23 mouse cellular contexts compared by ENCODE assay signal in genomic region chr17:15146607-15147006, GRCm38 (mm10).
DNase-seq lines count a peak whose midpoint lies in the region; ATAC-seq and TF ChIP-seq lines count a peak whose summit lies in the region.
"Had no signal": no experiment of that assay in that cellular context is flagged by ENCODE, and none has a peak within 500 bp of the region (broad histone marks: within the 10 kb centered on the region; RNA-seq: fewer than 3 reads in every experiment).

No protein-coding gene starts in this region.

- H3K36me3 ChIP-seq in kidney, embryonic 14.5 days (ENCODE audit: control insufficient read depth, insufficient read depth, low read length), result no peaks in the 10 kb centered on the region
- no peaks in the 10 kb centered on the region for H3K36me3 ChIP-seq in CH12.LX (replicated peaks in 1 of 2; ENCODE audit: control insufficient read depth in 1 of 2, insufficient read depth in 1 of 2, low read length in 1 of 2)
- H3K36me3 ChIP-seq: embryonic facial prominence, embryonic 15.5 days; forebrain, embryonic 10.5 days; heart, embryonic 10.5 days; hindbrain, embryonic 12.5 days had no signal

- H3K4me1 ChIP-seq in kidney, embryonic 14.5 days (ENCODE audit: control insufficient read depth, insufficient read depth, low read length), result peaks cover 3% of the 10 kb centered on the region; the same call in 1 of the 2 replicates
- peaks cover 4 to 12% of the 10 kb centered on the region in 2 experiments; a peak in 3 of 4 replicates for H3K4me1 ChIP-seq in CH12.LX (ENCODE audit: control insufficient read depth in 1 of 2, insufficient read depth in 2 of 2)
- H3K4me1 ChIP-seq: embryonic facial prominence, embryonic 15.5 days; hindbrain, embryonic 12.5 days had no signal

- 15% methylated on average over 7 of the region's 7 CpGs for WGBS in kidney, embryonic 14.5 days

- peak; percentile 12 to 31 for DNase-seq in adrenal gland, postnatal 36 days
- no peak for DNase-seq in adrenal gland, adult 2 months
- DNase-seq in kidney, adult 8-10 months, result no peak
- DNase-seq in kidney, postnatal 4 days, result peak; percentile 26 to 43
- no peak for DNase-seq in kidney, postnatal 14 days
- DNase-seq in CH12.LX (ENCODE audit: extremely low read depth), result no peak
- DNase-seq: adrenal gland, postnatal 14 days; B cell, adult 2 months; cerebellum, adult 2 months; cerebellum, postnatal 10 days; embryo, embryonic 11 days; gastrocnemius, adult 2 months; gastrocnemius, postnatal 25 days; heart, postnatal 10 days; heart, postnatal 4 days had no signal

- no peak for TF ChIP-seq CTCF in CH12.LX (conservative IDR thresholded peaks at IDR 0.05 in 1 of 2, IDR thresholded peaks at IDR 0.05 in 1 of 2; ENCODE audit: low read depth in 2 of 2, low read length in 2 of 2)

- H3K4me3 ChIP-seq in kidney, embryonic 14.5 days (ENCODE audit: low read length), result no peak overlapping the region
- no peak overlapping the region for H3K4me3 ChIP-seq in CH12.LX (replicated peaks in 1 of 3; ENCODE audit: low read depth in 2 of 3, low read length in 2 of 3, poor library complexity in 1 of 3)
- H3K4me3 ChIP-seq: embryonic facial prominence, embryonic 15.5 days; erythroblast, embryonic 14.5 days; forebrain, embryonic 10.5 days; gastrocnemius, adult 2 months; heart, embryonic 10.5 days; hindbrain, embryonic 12.5 days had no signal

- no peak for TF ChIP-seq EP300 in CH12.LX (IDR thresholded peaks at IDR 0.05; ENCODE audit: low read length)

- dilution Hi-C loops in CH12.LX (cut with MboI; ENCODE audit: extremely low pct_ligation_motif_present, extremely low pct_unique_long_range_greater_than_20kb, low sequenced_read_pairs), result no loop called here

- TF ChIP-seq POLR2A in CH12.LX (IDR thresholded peaks at IDR 0.05; ENCODE audit: low read depth, low read length), result no peak

- no peak for TF ChIP-seq RAD21 in CH12.LX (IDR thresholded peaks at IDR 0.05; ENCODE audit: low read depth, low read length)

- ATAC-seq in kidney, embryonic 14.5 days (ENCODE audit: low FRiP score, low TSS enrichment), result peak; percentile 71
- ATAC-seq: CD4-positive, CD25-positive, alpha-beta regulatory T cell, adult 4 months; forebrain, embryonic 14.5 days had no signal

- H3K9me3 ChIP-seq in kidney, embryonic 14.5 days (ENCODE audit: control insufficient read depth, low read length), result no peaks in the 10 kb centered on the region
- H3K9me3 ChIP-seq in CH12.LX (replicated peaks; ENCODE audit: low read length), result no peaks in the 10 kb centered on the region
- H3K9me3 ChIP-seq: embryonic facial prominence, embryonic 15.5 days; forebrain, embryonic 10.5 days; heart, embryonic 10.5 days; hindbrain, embryonic 12.5 days had no signal

- no peak overlapping the region for H3K4me2 ChIP-seq in kidney, embryonic 14.5 days (replicated peaks; ENCODE audit: low read depth, low read length)
- H3K4me2 ChIP-seq in CH12.LX (ENCODE audit: insufficient read depth, low read depth, poor library complexity, severe bottlenecking), result 0 out of 2 replicates have a peak overlapping the region, but pooled peaks have one; percentile 41
- H3K4me2 ChIP-seq: embryonic facial prominence, embryonic 15.5 days; hindbrain, embryonic 12.5 days had no signal

- in situ Hi-C loops in CH12.LX (cut with MboI; ENCODE audit: low pct_ligation_motif_present, low pct_unique_long_range_greater_than_20kb, low sequenced_read_pairs), result no loop called here

- no peak overlapping the region for H3K9ac ChIP-seq in kidney, embryonic 14.5 days (ENCODE audit: low read depth, low read length)
- no peak overlapping the region for H3K9ac ChIP-seq in CH12.LX (ENCODE audit: insufficient read depth, low read depth)
- H3K9ac ChIP-seq: embryonic facial prominence, embryonic 15.5 days; hindbrain, embryonic 12.5 days had no signal

- no peaks in the 10 kb centered on the region for H3K79me2 ChIP-seq in CH12.LX (replicated peaks; ENCODE audit: control insufficient read depth, extremely low read depth, insufficient read depth, poor library complexity, severe bottlenecking)

- peaks cover 2% of the 10 kb centered on the region; the same call in 1 of the 2 replicates for H3K27me3 ChIP-seq in kidney, embryonic 14.5 days (ENCODE audit: control insufficient read depth, insufficient read depth, low read length)
- no peaks in the 10 kb centered on the region for H3K27me3 ChIP-seq in CH12.LX (replicated peaks)
- H3K27me3 ChIP-seq: embryonic facial prominence, embryonic 15.5 days; hindbrain, embryonic 12.5 days had no signal

- peak overlapping the region; percentile 18; the same call in 1 of the 2 replicates for H3K27ac ChIP-seq in kidney, embryonic 14.5 days (ENCODE audit: low read depth, low read length)
- H3K27ac ChIP-seq in CH12.LX (ENCODE audit: insufficient read depth, low read depth), result no peak overlapping the region
- H3K27ac ChIP-seq: embryonic facial prominence, embryonic 15.5 days; forebrain, embryonic 10.5 days; gastrocnemius, adult 2 months; heart, embryonic 10.5 days; hindbrain, embryonic 12.5 days had no signal

TF ChIP-seq in CH12.LX, 34 proteins besides CTCF, POLR2A, EP300 and RAD21:
- no peak for TF ChIP-seq ZMIZ1 (IDR thresholded peaks at IDR 0.05; ENCODE audit: low read depth, low read length)
- TF ChIP-seq ZKSCAN1 (IDR thresholded peaks at IDR 0.05; ENCODE audit: borderline replicate concordance, low read depth, low read length), result no peak
- TF ChIP-seq MAFK (IDR thresholded peaks at IDR 0.05; ENCODE audit: insufficient replicate concordance, low read length), result no peak
- TF ChIP-seq ZNF384 (IDR thresholded peaks at IDR 0.05; ENCODE audit: low read depth, low read length), result no peak
- TF ChIP-seq USF2 (conservative IDR thresholded peaks at IDR 0.05; ENCODE audit: low read depth, low read length), result no peak

Comparison
In these comparisons a context has a peak if more than half of its experiments do, and no peak if none do; other contexts are left out.
1. DNase-seq: peak in adrenal gland, postnatal 36 days (2 of 2) and kidney, postnatal 4 days (2 of 2); none in adrenal gland, adult 2 months (single experiment), kidney, adult 8-10 months (0 of 2), kidney, postnatal 14 days (single experiment) and CH12.LX (single experiment).